Mouse (Mus musculus): ENCODE measurements at regions not wholly inside any gene's neighbourhood (a gene's known extent, or its start where the extent isn't known, plus 50 kb on each side); places are given as distances from the start of the nearest gene placed in this dataset.

GRCm38 (mm10) chr6:11594936-11595335, 312.4 kb downstream of the Ndufa4 start:
- TF ChIP-seq EP300 (IDR thresholded peaks at IDR 0.05; ENCODE audit: low read depth) (no peak), CTCF (IDR thresholded peaks at IDR 0.05; ENCODE audit: low read depth) (no peak)

All from heart, postnatal 0 days (tissue).